Mouse (Mus musculus) embryonic facial prominence, embryonic 12.5 days (tissue): ENCODE data around the gene Gstcd. TPM values are rescaled to one million over a fixed set of nuclear protein-coding genes. Genes with fewer than 3 reads are reported as not detected.

Source experiments
- ATAC-seq: fragments of 200-750 bp; cut with Nextera tagmentation; 2 replicates; pipeline ENCODE4 v1.8.0; 2017; ENCODE audit not compliant: insufficient number of reproducible peaks, insufficient read depth, low FRiP score, low TSS enrichment
- H3K27ac ChIP-seq: fragments of 300-500 bp; sonication (generic); 2 replicates; pipeline ENCODE4 v1.5.1; 2016; ENCODE audit warnings: mild to moderate bottlenecking
- H3K27me3 ChIP-seq: fragments of 300-500 bp; sonication (generic); 2 replicates; pipeline ENCODE4 v1.6.1; 2016; ENCODE audit warnings: mild to moderate bottlenecking, moderate library complexity
- H3K36me3 ChIP-seq: fragments of 300-500 bp; sonication (generic); 2 replicates; pipeline ENCODE4 v1.6.1; 2016; ENCODE audit warnings: mild to moderate bottlenecking
- H3K4me1 ChIP-seq: fragments of 300-500 bp; sonication (generic); 2 replicates; pipeline ENCODE4 v1.6.1; 2016
- H3K4me2 ChIP-seq: fragments of 300-500 bp; sonication (generic); replicated peaks from 2 replicates; pipeline ENCODE4 v1.6.1; 2016; ENCODE audit warnings: mild to moderate bottlenecking, moderate library complexity
- H3K4me3 ChIP-seq: fragments of 300-500 bp; sonication (generic); 2 replicates; pipeline ENCODE4 v1.5.1; 2016; ENCODE audit warnings: mild to moderate bottlenecking
- H3K9ac ChIP-seq: fragments of 300-500 bp; sonication (generic); 2 replicates; pipeline ENCODE4 v1.6.1; 2016; ENCODE audit warnings: mild to moderate bottlenecking, moderate library complexity
- H3K9me3 ChIP-seq: fragments of 300-500 bp; sonication (generic); 2 replicates; pipeline ENCODE4 v1.6.1; 2016; ENCODE audit warnings: mild to moderate bottlenecking, moderate library complexity
- WGBS: fragments of 180-500 bp; shearing (Covaris S2); methylation state at CpG from one replicate; pipeline ENCODE4 v1.1.7; 2016; 5-methylcytosine and 5-hydroxymethylcytosine counted together
- polyA plus RNA-seq: library from polyadenylated mRNA; unstranded; fragments of >200 nt; fragmentation: Nextera tagmentation; extraction: Ambion mirVana; gene quantifications from 2 replicates; pipeline ENCODE4 v1.2.1, GENCODE M21; 2016

Gstcd gene
- polyA plus RNA-seq = 8.5 and 9.1 TPM in 2 replicates

GRCm38 (mm10) chr3:133091664-133092273, at the start of gene Gstcd, which contains the start of gene Ints12:
Gene Gstcd (minus strand): TSS chr3:133092033.
Gene Ints12 (plus strand): TSS chr3:133091840.
- H3K9ac ChIP-seq = peak within 1 kb of the TSS; percentile 96
- WGBS = under 1% methylated on average over 53 of the region's 53 CpGs
- H3K27me3 ChIP-seq = no peaks in the 10 kb centered on the region
- peaks cover 10% of the 10 kb centered on the region for H3K4me1 ChIP-seq
- peak; percentile 98 for ATAC-seq
- no peaks in the 10 kb centered on the region for H3K36me3 ChIP-seq
- peak within 1 kb of the TSS; percentile 90 for H3K4me3 ChIP-seq
- H3K27ac ChIP-seq = peak within 1 kb of the TSS; percentile 99
- no peaks in the 10 kb centered on the region for H3K9me3 ChIP-seq
- peak within 1 kb of the TSS; percentile 60 for H3K4me2 ChIP-seq

- no peak for ATAC-seq
- no peaks in the 10 kb centered on the region for H3K27me3 ChIP-seq
- no peak overlapping the region for H3K4me3 ChIP-seq
- no peak overlapping the region for H3K9ac ChIP-seq
- WGBS = 70% methylated on average over 8 of the region's 8 CpGs
- no peaks in the 10 kb centered on the region for H3K36me3 ChIP-seq
- H3K9me3 ChIP-seq = no peaks in the 10 kb centered on the region
- no peak overlapping the region for H3K4me2 ChIP-seq
- no peaks in the 10 kb centered on the region for H3K4me1 ChIP-seq
- no peak overlapping the region for H3K27ac ChIP-seq
Measured at GRCm38 (mm10) chr3:133132611-133133010, 40.8 kb upstream of the Gstcd start.

DNA sequence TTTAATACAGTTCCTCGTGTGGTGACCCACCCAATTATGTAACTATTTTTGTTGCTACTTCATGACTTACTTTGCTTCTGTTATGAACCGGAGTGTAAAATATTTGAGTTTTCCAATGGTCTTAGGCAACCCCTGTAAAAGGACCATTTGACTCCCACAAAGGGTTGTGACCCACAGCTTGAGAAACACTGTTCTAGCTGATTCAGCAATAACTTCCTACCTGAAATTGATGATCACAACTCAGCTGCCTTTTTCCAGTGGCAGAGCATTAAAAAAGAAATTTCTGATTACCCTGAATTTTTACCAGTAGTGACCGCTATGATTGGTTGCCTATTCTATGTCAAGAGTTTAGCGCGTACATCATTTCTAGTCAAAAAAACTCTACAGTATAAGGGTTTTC, 39.5 kb upstream of the Gstcd start:
- H3K4me1 ChIP-seq = no peaks in the 10 kb centered on the region
- no peak overlapping the region for H3K27ac ChIP-seq
- no peak overlapping the region for H3K9ac ChIP-seq
- no peaks in the 10 kb centered on the region for H3K36me3 ChIP-seq
- H3K4me2 ChIP-seq = no peak overlapping the region
- no peak for ATAC-seq
- no peak overlapping the region for H3K4me3 ChIP-seq
- no peaks in the 10 kb centered on the region for H3K27me3 ChIP-seq
- H3K9me3 ChIP-seq = no peaks in the 10 kb centered on the region
- WGBS = 88% methylated on average over 5 of the region's 5 CpGs

DNA sequence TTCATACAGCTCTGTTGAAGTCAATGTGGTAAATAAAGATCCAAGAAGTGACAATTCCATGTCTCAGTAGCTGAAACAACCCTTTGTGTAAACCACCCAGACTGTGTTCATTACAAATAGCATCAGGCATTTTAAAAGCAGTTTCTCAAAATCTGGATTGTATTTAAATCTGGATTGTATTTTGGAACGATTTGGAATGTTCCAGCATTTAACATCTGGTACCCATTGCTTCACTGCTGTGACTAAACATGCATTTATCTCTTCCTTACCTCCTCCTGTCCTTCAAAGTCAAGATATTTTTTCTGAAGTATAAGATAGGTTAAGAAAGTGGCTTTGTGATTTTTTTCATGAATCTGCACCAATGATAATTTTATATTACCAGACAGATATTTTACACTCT, 21.4 kb upstream of the Gstcd start:
- no peak for ATAC-seq
- H3K4me1 ChIP-seq = no peaks in the 10 kb centered on the region
- WGBS = 21% methylated on average over 1 of the region's 1 CpGs

GRCm38 (mm10) chr3:133111741-133112140, 19.9 kb upstream of the Gstcd start:
- Histone ChIP-seq H3K36me3 (peaks cover 18% of the 10 kb centered on the region), H3K4me2 (no peak overlapping the region), H3K4me1 (no peaks in the 10 kb centered on the region), H3K9me3 (no peaks in the 10 kb centered on the region), H3K27ac (no peak overlapping the region), H3K9ac (no peak overlapping the region), H3K4me3 (no peak overlapping the region), H3K27me3 (no peaks in the 10 kb centered on the region)
- ATAC-seq = no peak
- WGBS = 38% methylated on average over 2 of the region's 2 CpGs

More for the DNA sequence above, 21.4 kb upstream of the Gstcd start:
- Histone ChIP-seq H3K4me2 (no peak overlapping the region), H3K4me3 (no peak overlapping the region), H3K9ac (no peak overlapping the region), H3K36me3 (peaks cover 9% of the 10 kb centered on the region), H3K27me3 (no peaks in the 10 kb centered on the region), H3K9me3 (no peaks in the 10 kb centered on the region), H3K27ac (no peak overlapping the region)

DNA sequence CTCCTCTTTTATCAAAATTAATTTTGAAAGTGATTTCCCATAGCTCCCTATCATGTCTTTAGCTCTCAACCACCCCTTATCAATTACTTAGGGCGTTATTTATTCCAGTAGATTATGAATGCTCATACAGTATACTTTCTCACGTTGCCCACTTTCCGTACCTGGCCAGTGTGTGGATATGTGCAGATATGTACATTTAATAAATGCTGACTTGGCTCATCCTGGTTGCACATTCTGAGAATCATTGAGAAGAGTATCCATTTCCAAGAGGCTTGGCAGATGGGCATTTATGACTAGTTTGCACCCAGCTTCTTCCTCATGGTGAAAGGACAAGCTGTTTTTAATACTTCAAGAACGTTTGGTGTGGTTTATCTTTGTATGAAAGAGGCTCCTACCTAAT, 18.0 kb upstream of the Gstcd start:
- no peak for ATAC-seq
- H3K4me2 ChIP-seq = no peak overlapping the region
- no peak overlapping the region for H3K4me3 ChIP-seq
- H3K4me1 ChIP-seq = no peaks in the 10 kb centered on the region
- H3K27me3 ChIP-seq = no peaks in the 10 kb centered on the region
- H3K9me3 ChIP-seq = no peaks in the 10 kb centered on the region
- peaks cover 27% of the 10 kb centered on the region for H3K36me3 ChIP-seq
- no peak overlapping the region for H3K27ac ChIP-seq
- no peak overlapping the region for H3K9ac ChIP-seq
- 86% methylated on average over 4 of the region's 4 CpGs for WGBS

- no peaks in the 10 kb centered on the region for H3K4me1 ChIP-seq
- no peak for ATAC-seq
- WGBS = 95% methylated on average over 4 of the region's 4 CpGs
- peaks cover 36% of the 10 kb centered on the region for H3K36me3 ChIP-seq
- H3K4me2 ChIP-seq = no peak overlapping the region
- no peaks in the 10 kb centered on the region for H3K9me3 ChIP-seq
- H3K4me3 ChIP-seq = no peak overlapping the region
- no peak overlapping the region for H3K27ac ChIP-seq
- H3K9ac ChIP-seq = no peak overlapping the region
- no peaks in the 10 kb centered on the region for H3K27me3 ChIP-seq
Measured at GRCm38 (mm10) chr3:133108731-133109130, 16.9 kb upstream of the Gstcd start.

- Histone ChIP-seq H3K27me3 (no peaks in the 10 kb centered on the region), H3K4me1 (no peaks in the 10 kb centered on the region), H3K9me3 (no peaks in the 10 kb centered on the region), H3K4me3 (no peak overlapping the region), H3K9ac (no peak overlapping the region), H3K4me2 (no peak overlapping the region), H3K27ac (no peak overlapping the region), H3K36me3 (peaks cover 58% of the 10 kb centered on the region)
- 91% methylated on average over 3 of the region's 3 CpGs for WGBS
- no peak for ATAC-seq
Measured at GRCm38 (mm10) chr3:133104436-133104835, 12.6 kb upstream of the Gstcd start.

DNA sequence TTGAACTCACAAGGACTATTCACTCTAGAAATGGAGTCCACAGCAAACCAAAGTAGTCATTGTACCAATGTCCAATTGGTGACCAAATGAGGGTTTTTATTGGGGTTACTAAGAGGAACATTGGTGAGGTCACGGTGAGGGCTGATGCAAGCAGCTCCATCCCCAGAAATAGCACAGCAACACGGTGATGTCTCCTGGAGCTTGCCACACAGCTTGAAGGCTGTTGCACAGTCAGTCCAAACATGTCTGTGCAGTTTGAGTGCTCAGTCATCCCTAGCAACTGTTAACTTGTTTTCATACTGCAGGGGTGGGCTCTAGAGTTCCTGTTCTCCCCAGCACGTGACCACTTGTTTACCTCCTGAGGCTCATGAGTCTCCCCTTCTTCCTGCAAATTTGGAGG, 11.9 kb upstream of the Gstcd start:
- no peaks in the 10 kb centered on the region for H3K9me3 ChIP-seq
- H3K4me2 ChIP-seq = no peak overlapping the region
- H3K4me1 ChIP-seq = no peaks in the 10 kb centered on the region
- ATAC-seq = no peak
- 87% methylated on average over 3 of the region's 3 CpGs for WGBS
- no peaks in the 10 kb centered on the region for H3K27me3 ChIP-seq
- peaks cover 57% of the 10 kb centered on the region for H3K36me3 ChIP-seq
- no peak overlapping the region for H3K9ac ChIP-seq
- no peak overlapping the region for H3K4me3 ChIP-seq
- H3K27ac ChIP-seq = no peak overlapping the region

DNA sequence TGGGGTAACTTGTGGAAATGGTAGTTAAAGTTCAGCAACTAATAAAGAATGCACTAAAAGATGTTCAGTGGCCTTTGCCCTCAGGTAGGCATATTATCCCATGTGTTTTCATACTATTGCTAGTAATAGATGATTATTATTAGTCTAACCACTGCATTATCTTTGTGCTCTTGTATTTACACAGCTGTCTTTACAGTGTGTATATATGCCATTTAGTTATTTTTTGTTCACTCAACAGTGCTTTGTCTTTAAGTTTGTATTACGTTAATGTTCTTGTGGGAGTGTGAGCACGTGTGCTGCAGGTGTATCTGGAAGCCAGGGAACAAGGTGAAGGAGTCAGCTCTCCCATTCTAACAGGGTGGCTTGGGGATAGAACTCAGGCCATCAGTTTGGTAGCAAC, 7.1 kb upstream of the Gstcd start:
- Histone ChIP-seq H3K36me3 (peaks cover 39% of the 10 kb centered on the region), H3K27me3 (no peaks in the 10 kb centered on the region), H3K9me3 (no peaks in the 10 kb centered on the region), H3K4me1 (no peaks in the 10 kb centered on the region; the same call in 1 of the 2 replicates), H3K9ac (no peak overlapping the region), H3K27ac (no peak overlapping the region), H3K4me2 (no peak overlapping the region), H3K4me3 (no peak overlapping the region)
- no peak for ATAC-seq
- WGBS = 85% methylated on average over 2 of the region's 2 CpGs

DNA sequence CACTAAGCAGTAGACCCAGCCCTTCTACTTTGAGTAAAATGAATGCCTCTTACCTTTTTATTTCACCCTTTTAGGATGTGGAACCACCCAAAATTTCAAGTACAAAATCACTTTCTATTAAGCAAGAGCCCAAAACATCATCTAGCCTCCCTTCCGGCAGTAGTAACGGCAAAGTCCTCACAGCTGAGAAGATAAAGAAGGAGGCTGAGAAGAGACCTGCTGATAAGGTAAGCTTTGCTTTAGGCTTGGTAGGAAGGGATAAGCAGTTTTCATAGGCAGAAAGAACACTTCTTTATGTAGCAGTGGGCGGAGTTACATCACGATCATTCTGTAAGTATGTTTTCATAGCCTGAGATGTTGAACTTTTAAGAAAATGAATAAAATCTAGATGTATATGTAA, 6.5 kb upstream of the Gstcd start:
- peaks cover 33% of the 10 kb centered on the region for H3K36me3 ChIP-seq

GRCm38 (mm10) chr3:133097936-133098335, 6.1 kb upstream of the Gstcd start:
- no peak for ATAC-seq
- H3K4me3 ChIP-seq = no peak overlapping the region
- 95% methylated on average over 6 of the region's 6 CpGs for WGBS
- no peak overlapping the region for H3K27ac ChIP-seq
- no peaks in the 10 kb centered on the region for H3K9me3 ChIP-seq
- H3K36me3 ChIP-seq = peaks cover 33% of the 10 kb centered on the region
- no peak overlapping the region for H3K4me2 ChIP-seq
- H3K4me1 ChIP-seq = peaks cover 4% of the 10 kb centered on the region
- no peak overlapping the region for H3K9ac ChIP-seq
- H3K27me3 ChIP-seq = no peaks in the 10 kb centered on the region

More for the DNA sequence above, 6.5 kb upstream of the Gstcd start:
- no peak overlapping the region for H3K4me3 ChIP-seq
- peaks cover under 1% of the 10 kb centered on the region for H3K4me1 ChIP-seq
- no peak overlapping the region for H3K9ac ChIP-seq
- no peak for ATAC-seq
- 94% methylated on average over 4 of the region's 4 CpGs for WGBS
- no peak overlapping the region for H3K4me2 ChIP-seq
- no peak overlapping the region for H3K27ac ChIP-seq
- H3K27me3 ChIP-seq = no peaks in the 10 kb centered on the region
- no peaks in the 10 kb centered on the region for H3K9me3 ChIP-seq
